ENCODE assay signal across 24 mouse cellular contexts in genomic region chr6:99251222-99251621, GRCm38 (mm10).
DNase-seq lines count a peak whose midpoint lies in the region; ATAC-seq and TF ChIP-seq lines count a peak whose summit lies in the region.
"Had no signal": no experiment of that assay in that cellular context is flagged by ENCODE, and none has a peak within 500 bp of the region (broad histone marks: within the 10 kb centered on the region; RNA-seq: fewer than 3 reads in every experiment).

No protein-coding gene starts in this region.

- no peak for TF ChIP-seq POLR2A in limb, embryonic 14.5 days (IDR thresholded peaks at IDR 0.05; ENCODE audit: borderline replicate concordance, extremely low read depth, insufficient read depth, insufficient read length)

- no peak overlapping the region for H3K4me2 ChIP-seq in embryonic facial prominence, embryonic 14.5 days (ENCODE audit: low read depth, low read length)
- H3K4me2 ChIP-seq in heart, embryonic 12.5 days, result peak overlapping the region; percentile 13
- peak overlapping the region; percentile 3; the same call in 1 of the 2 replicates for H3K4me2 ChIP-seq in heart, embryonic 15.5 days
- no peak overlapping the region for H3K4me2 ChIP-seq in limb, embryonic 14.5 days (replicated peaks; ENCODE audit: low read depth, low read length, severe bottlenecking)
- H3K4me2 ChIP-seq: embryonic facial prominence, embryonic 13.5 days; forebrain, embryonic 13.5 days; hindbrain, embryonic 12.5 days; hindbrain, embryonic 15.5 days had no signal

- intact Hi-C loops in heart, postnatal 25 days (cut with DNase I), result loop anchor here (10.0 kb wide), 1 partner anchor 276 kb away; no protein-coding TSS in a partner anchor

- H3K4me3 ChIP-seq in embryonic facial prominence, embryonic 14.5 days (ENCODE audit: low read depth, low read length), result no peak overlapping the region
- no peak overlapping the region for H3K4me3 ChIP-seq in embryonic facial prominence, embryonic 10.5 days
- no peak overlapping the region for H3K4me3 ChIP-seq in heart, embryonic 12.5 days
- H3K4me3 ChIP-seq in heart, embryonic 15.5 days, result no peak overlapping the region
- no peak overlapping the region for H3K4me3 ChIP-seq in limb, embryonic 14.5 days (replicated peaks; ENCODE audit: low read length)
- no peak overlapping the region for H3K4me3 ChIP-seq in limb, embryonic 10.5 days
- H3K4me3 ChIP-seq: embryonic facial prominence, embryonic 13.5 days; forebrain, embryonic 10.5 days; forebrain, embryonic 13.5 days; hindbrain, embryonic 12.5 days; hindbrain, embryonic 15.5 days had no signal

- WGBS in embryonic facial prominence, embryonic 14.5 days, result 73% methylated on average over 3 of the region's 3 CpGs
- 89% methylated on average over 3 of the region's 3 CpGs for WGBS in embryonic facial prominence, embryonic 10.5 days
- WGBS in heart, embryonic 12.5 days, result 55% methylated on average over 3 of the region's 3 CpGs
- WGBS in heart, embryonic 15.5 days, result 47% methylated on average over 3 of the region's 3 CpGs
- 87% methylated on average over 3 of the region's 3 CpGs for WGBS in limb, embryonic 14.5 days
- 91% methylated on average over 3 of the region's 3 CpGs for WGBS in limb, embryonic 10.5 days

- 0 out of 2 replicates have a peak, but pooled peaks have one; percentile 37 for ATAC-seq in embryonic facial prominence, embryonic 14.5 days (ENCODE audit: low read depth)
- ATAC-seq in heart, embryonic 12.5 days (ENCODE audit: insufficient number of reproducible peaks, low FRiP score), result no peak
- 0 out of 2 replicates have a peak, but pooled peaks have one; percentile 47 for ATAC-seq in heart, embryonic 15.5 days (replicated peaks; ENCODE audit: insufficient number of reproducible peaks, insufficient read depth, low FRiP score, low read depth)
- ATAC-seq in limb, embryonic 14.5 days (ENCODE audit: low FRiP score, low read depth), result peak; percentile 60
- ATAC-seq: activated CD4-positive, CD25-positive, alpha-beta regulatory T cell, adult 4 months; forebrain, embryonic 13.5 days; forebrain, embryonic 16.5 days; intestine, postnatal 0 days had no signal

- no peak overlapping the region for H3K27ac ChIP-seq in embryonic facial prominence, embryonic 14.5 days (replicated peaks; ENCODE audit: low read depth, low read length)
- no peak overlapping the region for H3K27ac ChIP-seq in embryonic facial prominence, embryonic 10.5 days (replicated peaks)
- peak overlapping the region; percentile 56 for H3K27ac ChIP-seq in heart, embryonic 12.5 days (ENCODE audit: poor library complexity, severe bottlenecking)
- H3K27ac ChIP-seq in heart, embryonic 15.5 days, result peak overlapping the region; percentile 52
- H3K27ac ChIP-seq in limb, embryonic 14.5 days (replicated peaks; ENCODE audit: low read depth, low read length), result no peak overlapping the region
- no peak overlapping the region for H3K27ac ChIP-seq in limb, embryonic 10.5 days
- H3K27ac ChIP-seq: embryonic facial prominence, embryonic 13.5 days; forebrain, embryonic 10.5 days; forebrain, embryonic 13.5 days; hindbrain, embryonic 12.5 days; hindbrain, embryonic 15.5 days had no signal

- H3K36me3 ChIP-seq in embryonic facial prominence, embryonic 14.5 days (ENCODE audit: control insufficient read depth, insufficient read depth, low read length), result no peaks in the 10 kb centered on the region
- no peaks in the 10 kb centered on the region for H3K36me3 ChIP-seq in embryonic facial prominence, embryonic 10.5 days (replicated peaks)
- H3K36me3 ChIP-seq in heart, embryonic 12.5 days, result no peaks in the 10 kb centered on the region
- H3K36me3 ChIP-seq in heart, embryonic 15.5 days, result no peaks in the 10 kb centered on the region
- no peaks in the 10 kb centered on the region for H3K36me3 ChIP-seq in limb, embryonic 14.5 days (ENCODE audit: control insufficient read depth, insufficient read depth, low read length)
- no peaks in the 10 kb centered on the region for H3K36me3 ChIP-seq in limb, embryonic 10.5 days
- H3K36me3 ChIP-seq: embryonic facial prominence, embryonic 13.5 days; forebrain, embryonic 10.5 days; hindbrain, embryonic 12.5 days; hindbrain, embryonic 15.5 days had no signal

- DNase-seq in embryonic facial prominence, embryonic 14.5 days (ENCODE audit: low spot score), result no peak
- DNase-seq in embryonic facial prominence, embryonic 10.5 days (ENCODE audit: low spot score), result no peak
- DNase-seq in heart, postnatal 4 days, result no peak
- no peak for DNase-seq in heart, postnatal 25 days (ENCODE audit: low spot score)
- DNase-seq in limb, embryonic 14.5 days (ENCODE audit: low spot score), result no peak
- DNase-seq in limb, embryonic 10.5 days (ENCODE audit: low spot score), result no peak
- DNase-seq: adrenal gland, adult 8-10 months; adrenal gland, postnatal 25 days; cerebellum, adult 18-20 months; cerebellum, adult 9-10 months; cerebellum, postnatal 14 days; gastrocnemius, postnatal 10 days; gastrocnemius, postnatal 36 days; kidney, adult 2 months had no signal

- no peaks in the 10 kb centered on the region for H3K4me1 ChIP-seq in embryonic facial prominence, embryonic 14.5 days (ENCODE audit: control insufficient read depth, insufficient read depth, low read length)
- H3K4me1 ChIP-seq in embryonic facial prominence, embryonic 10.5 days, result peaks cover 4% of the 10 kb centered on the region; the same call in 1 of the 2 replicates
- peaks cover 24% of the 10 kb centered on the region for H3K4me1 ChIP-seq in heart, embryonic 12.5 days (replicated peaks)
- H3K4me1 ChIP-seq in heart, embryonic 15.5 days (replicated peaks), result peaks cover 12% of the 10 kb centered on the region
- H3K4me1 ChIP-seq in limb, embryonic 14.5 days (ENCODE audit: control insufficient read depth, insufficient read depth, low read length), result no peaks in the 10 kb centered on the region
- no peaks in the 10 kb centered on the region for H3K4me1 ChIP-seq in limb, embryonic 10.5 days
- H3K4me1 ChIP-seq: embryonic facial prominence, embryonic 13.5 days; forebrain, embryonic 10.5 days; forebrain, embryonic 13.5 days; hindbrain, embryonic 12.5 days; hindbrain, embryonic 15.5 days had no signal

- no peaks in the 10 kb centered on the region for H3K9me3 ChIP-seq in embryonic facial prominence, embryonic 14.5 days (ENCODE audit: control insufficient read depth, low read length)
- no peaks in the 10 kb centered on the region for H3K9me3 ChIP-seq in embryonic facial prominence, embryonic 10.5 days
- no peaks in the 10 kb centered on the region for H3K9me3 ChIP-seq in heart, embryonic 12.5 days (replicated peaks)
- H3K9me3 ChIP-seq in heart, embryonic 15.5 days (replicated peaks), result no peaks in the 10 kb centered on the region
- no peaks in the 10 kb centered on the region for H3K9me3 ChIP-seq in limb, embryonic 14.5 days (ENCODE audit: control insufficient read depth, low read length)
- no peaks in the 10 kb centered on the region for H3K9me3 ChIP-seq in limb, embryonic 10.5 days (replicated peaks)
- H3K9me3 ChIP-seq: embryonic facial prominence, embryonic 13.5 days; forebrain, embryonic 10.5 days; forebrain, embryonic 13.5 days; hindbrain, embryonic 12.5 days; hindbrain, embryonic 15.5 days had no signal

- no peak overlapping the region for H3K9ac ChIP-seq in embryonic facial prominence, embryonic 14.5 days (ENCODE audit: low read depth, low read length)
- no peak overlapping the region for H3K9ac ChIP-seq in heart, embryonic 12.5 days
- no peak overlapping the region for H3K9ac ChIP-seq in heart, embryonic 15.5 days
- H3K9ac ChIP-seq in limb, embryonic 14.5 days (ENCODE audit: low read depth, low read length, severe bottlenecking), result no peak overlapping the region
- H3K9ac ChIP-seq: embryonic facial prominence, embryonic 13.5 days; forebrain, embryonic 13.5 days; hindbrain, embryonic 12.5 days; hindbrain, embryonic 15.5 days had no signal

- no peaks in the 10 kb centered on the region for H3K27me3 ChIP-seq in embryonic facial prominence, embryonic 14.5 days (replicated peaks; ENCODE audit: control insufficient read depth, insufficient read depth, low read length)
- H3K27me3 ChIP-seq in embryonic facial prominence, embryonic 10.5 days (replicated peaks; ENCODE audit: low read depth, poor library complexity, severe bottlenecking), result no peaks in the 10 kb centered on the region
- H3K27me3 ChIP-seq in heart, embryonic 12.5 days (replicated peaks), result no peaks in the 10 kb centered on the region
- H3K27me3 ChIP-seq in heart, embryonic 15.5 days, result no peaks in the 10 kb centered on the region
- H3K27me3 ChIP-seq in limb, embryonic 14.5 days (ENCODE audit: control insufficient read depth, insufficient read depth, low read length), result no peaks in the 10 kb centered on the region
- H3K27me3 ChIP-seq in limb, embryonic 10.5 days (ENCODE audit: low read depth, poor library complexity, severe bottlenecking), result no peaks in the 10 kb centered on the region
- H3K27me3 ChIP-seq: forebrain, embryonic 13.5 days; hindbrain, embryonic 12.5 days; hindbrain, embryonic 15.5 days had no signal

Comparison
In these comparisons a context has a peak if more than half of its experiments do, and no peak if none do; other contexts are left out.
1. H3K27ac ChIP-seq: peak in heart, embryonic 12.5 days (single experiment) and heart, embryonic 15.5 days (single experiment); none in embryonic facial prominence, embryonic 14.5 days (single experiment), embryonic facial prominence, embryonic 10.5 days (single experiment), limb, embryonic 14.5 days (single experiment) and limb, embryonic 10.5 days (single experiment).
2. H3K4me2 ChIP-seq: peak in heart, embryonic 12.5 days (single experiment) and heart, embryonic 15.5 days (single experiment); none in embryonic facial prominence, embryonic 14.5 days (single experiment) and limb, embryonic 14.5 days (single experiment).